Mouse (Mus musculus) intestine, embryonic 16.5 days (tissue): Measurements from ENCODE around the gene Fam204a. TPM values are rescaled to one million over a fixed set of nuclear protein-coding genes. Genes with fewer than 3 reads are reported as not detected.

Source experiments
- ATAC-seq: fragments of 200-750 bp; cut with Nextera tagmentation; 2 replicates; pipeline ENCODE4 v1.8.0; 2017; ENCODE audit warnings: moderate TSS enrichment, moderate library complexity
- H3K27ac ChIP-seq: fragments of 300-500 bp; sonication (generic); 2 replicates; pipeline ENCODE4 v1.5.1; 2014; ENCODE audit warnings: mild to moderate bottlenecking, low read length
- H3K27me3 ChIP-seq: fragments of 300-500 bp; sonication (generic); replicated peaks from 2 replicates; pipeline ENCODE4 v1.6.1; 2014; ENCODE audit warnings: low read length, control low read depth, mixed read lengths; ENCODE audit not compliant: control insufficient read depth, insufficient read depth
- H3K36me3 ChIP-seq: fragments of 300-500 bp; sonication (generic); 2 replicates; pipeline ENCODE4 v1.6.1; 2014; ENCODE audit warnings: low read length, control low read depth; ENCODE audit not compliant: control insufficient read depth, insufficient read depth
- H3K4me1 ChIP-seq: fragments of 300-500 bp; sonication (generic); 2 replicates; pipeline ENCODE4 v1.6.1; 2014; ENCODE audit warnings: low read length, control low read depth, mixed read lengths; ENCODE audit not compliant: control insufficient read depth, insufficient read depth
- H3K4me2 ChIP-seq: fragments of 300-500 bp; sonication (generic); 2 replicates; pipeline ENCODE4 v1.6.1; 2014; ENCODE audit warnings: low read depth, low read length, control low read depth
- H3K4me3 ChIP-seq: fragments of 300-500 bp; sonication (generic); 2 replicates; pipeline ENCODE4 v1.5.1; 2014; ENCODE audit warnings: mild to moderate bottlenecking, low read length
- H3K9ac ChIP-seq: fragments of 300-500 bp; sonication (generic); 2 replicates; pipeline ENCODE4 v1.6.1; 2014; ENCODE audit warnings: low read depth, low read length
- H3K9me3 ChIP-seq: fragments of 300-500 bp; sonication (generic); 2 replicates; pipeline ENCODE4 v1.6.1; 2016; ENCODE audit warnings: low read length, control low read depth; ENCODE audit not compliant: control insufficient read depth
- WGBS: fragments of 180-500 bp; shearing (Covaris S2); extraction: QIAGEN DNeasy Blood & Tissue Kit; methylation state at CpG from one replicate; pipeline ENCODE4 v1.1.7; 2014; 5-methylcytosine and 5-hydroxymethylcytosine counted together
- polyA plus RNA-seq: library from polyadenylated mRNA; unstranded; fragments of >200 nt; fragmentation: Nextera tagmentation; extraction: Ambion mirVana; gene quantifications from 2 replicates; pipeline ENCODE4 v1.2.1, GENCODE M21; 2015

Fam204a gene
- polyA plus RNA-seq, 1 experiment from 2014 or later, result 33.2 TPM

- H3K9ac ChIP-seq, result no peak overlapping the region
- peak; percentile 12; the same call in 1 of the 2 replicates for ATAC-seq
- WGBS, result 66% methylated on average over 8 of the region's 8 CpGs
- H3K4me3 ChIP-seq, result peak overlapping the region; percentile 93; the same call in 1 of the 2 replicates
- no peaks in the 10 kb centered on the region for H3K9me3 ChIP-seq
- no peak overlapping the region for H3K27ac ChIP-seq
- H3K36me3 ChIP-seq, result no peaks in the 10 kb centered on the region
- peak overlapping the region; percentile 32; the same call in 1 of the 2 replicates for H3K4me2 ChIP-seq
- peaks cover 3% of the 10 kb centered on the region; the same call in 1 of the 2 replicates for H3K4me1 ChIP-seq
- H3K27me3 ChIP-seq, result no peaks in the 10 kb centered on the region
Measured at GRCm38 (mm10) chr19:60226845-60227235, 339 bp upstream of the Fam204a start.

- ATAC-seq, result no peak
- no peaks in the 10 kb centered on the region for H3K9me3 ChIP-seq
- H3K4me1 ChIP-seq, result no peaks in the 10 kb centered on the region
- no peak overlapping the region for H3K4me2 ChIP-seq
- 86% methylated on average over 7 of the region's 7 CpGs for WGBS
- H3K36me3 ChIP-seq, result 0 out of 2 replicates have a peak, but pooled peaks cover 2% of the 10 kb centered on the region
- H3K27ac ChIP-seq, result no peak overlapping the region
- no peak overlapping the region for H3K4me3 ChIP-seq
- H3K27me3 ChIP-seq, result no peaks in the 10 kb centered on the region
- no peak overlapping the region for H3K9ac ChIP-seq
Measured at GRCm38 (mm10) chr19:60219395-60219794, 7.1 kb downstream of the Fam204a start.

GRCm38 (mm10) chr19:60217985-60218384, 8.5 kb downstream of the Fam204a start:
- H3K27me3 ChIP-seq, result no peaks in the 10 kb centered on the region
- no peak for ATAC-seq
- no peak overlapping the region for H3K9ac ChIP-seq
- H3K36me3 ChIP-seq, result 0 out of 2 replicates have a peak, but pooled peaks cover 2% of the 10 kb centered on the region
- H3K4me1 ChIP-seq, result no peaks in the 10 kb centered on the region
- WGBS, result 67% methylated on average over 2 of the region's 2 CpGs
- H3K4me3 ChIP-seq, result no peak overlapping the region
- no peak overlapping the region for H3K27ac ChIP-seq
- no peak overlapping the region for H3K4me2 ChIP-seq
- H3K9me3 ChIP-seq, result no peaks in the 10 kb centered on the region

GRCm38 (mm10) chr19:60208173-60208572, 18.3 kb downstream of the Fam204a start:
- H3K27ac ChIP-seq, result no peak overlapping the region
- H3K4me1 ChIP-seq, result no peaks in the 10 kb centered on the region
- ATAC-seq, result no peak

GRCm38 (mm10) chr19:60204176-60204575, 22.3 kb downstream of the Fam204a start:
- Histone ChIP-seq H3K27me3 (no peaks in the 10 kb centered on the region), H3K4me2 (no peak overlapping the region), H3K4me3 (no peak overlapping the region), H3K27ac (no peak overlapping the region), H3K36me3 (no peaks in the 10 kb centered on the region), H3K4me1 (no peaks in the 10 kb centered on the region), H3K9ac (no peak overlapping the region), H3K9me3 (no peaks in the 10 kb centered on the region)
- ATAC-seq, result no peak
- 77% methylated on average over 7 of the region's 7 CpGs for WGBS

More at GRCm38 (mm10) chr19:60208173-60208572, 18.3 kb downstream of the Fam204a start:
- peaks cover 7% of the 10 kb centered on the region; the same call in 1 of the 2 replicates for H3K36me3 ChIP-seq
- no peaks in the 10 kb centered on the region for H3K9me3 ChIP-seq
- H3K4me3 ChIP-seq, result no peak overlapping the region
- no peak overlapping the region for H3K4me2 ChIP-seq
- H3K27me3 ChIP-seq, result no peaks in the 10 kb centered on the region
- H3K9ac ChIP-seq, result no peak overlapping the region

GRCm38 (mm10) chr19:60200294-60200693, 26.2 kb downstream of the Fam204a start:
- Histone ChIP-seq H3K4me3 (no peak overlapping the region), H3K27me3 (no peaks in the 10 kb centered on the region), H3K36me3 (no peaks in the 10 kb centered on the region), H3K4me2 (no peak overlapping the region), H3K4me1 (no peaks in the 10 kb centered on the region), H3K27ac (no peak overlapping the region), H3K9ac (no peak overlapping the region), H3K9me3 (no peaks in the 10 kb centered on the region)
- 45% methylated on average over 2 of the region's 2 CpGs for WGBS
- no peak for ATAC-seq

GRCm38 (mm10) chr19:60199152-60199551, 27.3 kb downstream of the Fam204a start:
- Histone ChIP-seq H3K27ac (no peak overlapping the region), H3K4me3 (no peak overlapping the region), H3K4me2 (no peak overlapping the region), H3K36me3 (no peaks in the 10 kb centered on the region), H3K9me3 (no peaks in the 10 kb centered on the region), H3K27me3 (no peaks in the 10 kb centered on the region), H3K4me1 (no peaks in the 10 kb centered on the region), H3K9ac (no peak overlapping the region)
- ATAC-seq, result no peak

- Histone ChIP-seq H3K4me1 (no peaks in the 10 kb centered on the region), H3K4me3 (no peak overlapping the region)
- 88% methylated on average over 4 of the region's 4 CpGs for WGBS
Measured at GRCm38 (mm10) chr19:60192790-60193189, 33.7 kb downstream of the Fam204a start.

GRCm38 (mm10) chr19:60189206-60189605, 37.3 kb downstream of the Fam204a start:
- ATAC-seq, result no peak
- Histone ChIP-seq H3K4me1 (no peaks in the 10 kb centered on the region), H3K9me3 (no peaks in the 10 kb centered on the region), H3K27ac (no peak overlapping the region), H3K9ac (no peak overlapping the region), H3K36me3 (no peaks in the 10 kb centered on the region), H3K4me2 (no peak overlapping the region), H3K27me3 (no peaks in the 10 kb centered on the region), H3K4me3 (no peak overlapping the region)
- 52% methylated on average over 2 of the region's 2 CpGs for WGBS

More at GRCm38 (mm10) chr19:60192790-60193189, 33.7 kb downstream of the Fam204a start:
- Histone ChIP-seq H3K9me3 (no peaks in the 10 kb centered on the region), H3K9ac (no peak overlapping the region), H3K27me3 (no peaks in the 10 kb centered on the region), H3K27ac (no peak overlapping the region), H3K4me2 (no peak overlapping the region), H3K36me3 (no peaks in the 10 kb centered on the region)
- ATAC-seq, result no peak

- no peak overlapping the region for H3K4me2 ChIP-seq
- H3K9me3 ChIP-seq, result no peaks in the 10 kb centered on the region
- no peaks in the 10 kb centered on the region for H3K4me1 ChIP-seq
- H3K27ac ChIP-seq, result no peak overlapping the region
- no peak for ATAC-seq
- H3K4me3 ChIP-seq, result no peak overlapping the region
- H3K36me3 ChIP-seq, result no peaks in the 10 kb centered on the region
- WGBS, result 94% methylated on average over 1 of the region's 1 CpGs
- H3K9ac ChIP-seq, result no peak overlapping the region
- H3K27me3 ChIP-seq, result no peaks in the 10 kb centered on the region
Measured at GRCm38 (mm10) chr19:60182901-60183300, 43.6 kb downstream of the Fam204a start.
